Mouse (Mus musculus) ovary, adult 10 weeks (tissue): ENCODE data around the gene Itpkb. TPM values are rescaled to one million over a fixed set of nuclear protein-coding genes. Genes with fewer than 3 reads are reported as not detected.

Experiments used
- polyA plus RNA-seq: library from polyadenylated mRNA; stranded (reverse); fragments of 350-450 nt; fragmentation: Illumina TruSeq; extraction: RNeasy Lipid Tissue Mini Kit (QIAGEN cat#74804); gene quantifications from one replicate; pipeline ENCODE4 v1.2.3, GENCODE M21; 2014

Itpkb gene
- 37.8 TPM for polyA plus RNA-seq

DNA sequence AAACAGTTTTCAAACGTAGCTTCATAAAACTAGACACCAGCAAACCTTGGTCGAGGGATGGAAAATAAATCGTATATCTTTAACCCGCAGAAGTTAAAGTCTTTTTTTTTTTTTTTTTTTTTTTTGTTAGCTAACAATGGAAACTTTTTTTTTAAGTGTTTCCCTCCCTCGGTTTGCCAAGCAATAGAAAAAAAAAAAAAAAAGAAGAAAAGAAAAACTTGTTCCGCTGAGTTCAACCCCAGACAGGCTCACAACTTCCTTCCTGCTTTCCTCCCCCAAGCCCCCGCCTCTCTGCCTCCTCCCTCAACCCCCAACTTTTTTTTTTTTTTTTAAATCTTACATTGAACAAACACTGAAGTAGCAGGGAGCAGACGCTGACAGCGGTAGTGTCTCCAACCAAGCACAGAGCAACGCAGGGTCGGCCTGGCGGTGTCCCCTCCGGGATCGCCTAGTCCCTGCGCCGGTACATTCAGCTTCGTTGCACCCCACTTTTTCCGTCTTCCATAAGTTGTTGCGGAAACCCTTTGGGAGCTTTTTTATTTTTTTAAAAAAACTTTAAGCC, at the start of gene Itpkb:
Gene Itpkb (plus strand): TSS at position 341 of the 562 bp plus-strand sequence.

Other genes starting within 250 kb of the Itpkb start
- 7.2 TPM for gene Coq8a, start 130.9 kb upstream of the Itpkb start, polyA plus RNA-seq
- 14.3 TPM for gene Psen2, start 67.0 kb upstream of the Itpkb start, polyA plus RNA-seq
- 1.6 TPM for gene Stum, start 153.0 kb downstream of the Itpkb start, polyA plus RNA-seq
- 37.9 TPM for gene Parp1, start 238.4 kb downstream of the Itpkb start, polyA plus RNA-seq